Mouse (Mus musculus): Measurements from ENCODE around the gene Rnf208. TPM values are rescaled to one million over a fixed set of nuclear protein-coding genes. Genes with fewer than 3 reads are reported as not detected.

Gene Rnf208
- total and polyA plus RNA-seq, 2 experiments: 0.48 TPM; not detected in 1

DNA sequence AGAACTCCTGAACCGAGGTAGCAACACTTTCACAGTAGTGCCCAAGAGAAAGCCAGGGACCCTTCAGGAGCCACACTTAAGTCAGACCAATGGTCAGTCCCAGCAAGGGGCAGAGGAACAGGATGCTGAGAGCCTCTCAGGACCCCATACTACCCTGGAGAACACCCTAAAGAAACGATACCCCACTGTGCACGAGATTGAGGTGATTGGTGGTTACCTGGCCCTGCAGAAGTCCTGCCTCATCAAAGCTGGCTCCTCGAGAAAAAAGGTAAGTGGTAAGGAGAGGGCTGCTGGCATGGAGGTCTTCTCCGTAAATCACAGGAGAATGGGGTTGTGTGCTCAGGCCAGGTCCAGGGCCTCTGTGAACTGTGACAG is 22.2 kb downstream of the Rnf208 start:
- H3K27ac ChIP-seq (replicated peaks; ENCODE audit: insufficient read depth, low read depth, low read length): no peak overlapping the region
- 85% methylated on average over 5 of the region's 5 CpGs for WGBS
- H3K4me3 ChIP-seq (ENCODE audit: insufficient read depth, low read depth, low read length): no peak overlapping the region
- H3K79me2 ChIP-seq (ENCODE audit: control insufficient read depth, insufficient read depth, low read length): peaks cover 9% of the 10 kb centered on the region; the same call in 1 of the 2 replicates
- DNase-seq (ENCODE audit: extremely low read depth, low read depth, low spot score): no peak
- no peak overlapping the region for H3K9ac ChIP-seq (ENCODE audit: low read depth, low read length)
- no peaks in the 10 kb centered on the region for H3K27me3 ChIP-seq (ENCODE audit: control insufficient read depth, insufficient read depth, low read length)
- TF ChIP-seq POLR2A (IDR thresholded peaks at IDR 0.05; ENCODE audit: extremely low read depth, insufficient read depth, low read length) (no peak), CTCF (IDR thresholded peaks at IDR 0.05; ENCODE audit: low read depth, low read length) (no peak)
- no peaks in the 10 kb centered on the region for H3K36me3 ChIP-seq (ENCODE audit: control insufficient read depth, insufficient read depth, low read length)
- peaks cover 17% of the 10 kb centered on the region for H3K4me1 ChIP-seq (ENCODE audit: control insufficient read depth, insufficient read depth, low read length)

DNA sequence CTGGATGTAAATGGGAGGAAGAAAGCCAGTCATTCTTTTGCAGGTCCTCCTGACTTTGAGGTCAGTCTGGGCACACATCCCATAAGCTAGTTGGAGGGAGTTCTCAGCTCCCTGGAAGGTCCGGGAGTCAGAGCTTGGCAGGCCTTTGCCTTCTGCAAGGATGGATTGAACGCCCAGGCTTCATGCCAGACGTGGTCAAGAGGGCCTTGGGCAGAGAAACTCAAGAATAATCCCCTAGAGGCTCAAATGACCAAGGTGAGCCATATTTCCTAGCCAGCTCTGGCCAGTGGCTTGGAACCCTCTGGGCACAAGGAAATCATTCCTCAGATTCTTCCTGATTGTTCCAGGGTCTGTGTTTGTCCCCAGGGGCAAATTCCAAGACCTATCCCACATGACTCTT is 22.8 kb downstream of the Rnf208 start:
- peak; percentile 18 for DNase-seq (ENCODE audit: extremely low read depth, low read depth, low spot score)
- peaks cover 9% of the 10 kb centered on the region; the same call in 1 of the 2 replicates for H3K79me2 ChIP-seq (ENCODE audit: control insufficient read depth, insufficient read depth, low read length)
- no peak for TF ChIP-seq POLR2A (IDR thresholded peaks at IDR 0.05; ENCODE audit: extremely low read depth, insufficient read depth, low read length)
- TF ChIP-seq CTCF (IDR thresholded peaks at IDR 0.05; ENCODE audit: low read depth, low read length): no peak
- 66% methylated on average over 3 of the region's 3 CpGs for WGBS
- no peaks in the 10 kb centered on the region for H3K27me3 ChIP-seq (ENCODE audit: control insufficient read depth, insufficient read depth, low read length)
- peaks cover 17% of the 10 kb centered on the region for H3K4me1 ChIP-seq (ENCODE audit: control insufficient read depth, insufficient read depth, low read length)
- H3K9ac ChIP-seq (ENCODE audit: low read depth, low read length): no peak overlapping the region
- H3K27ac ChIP-seq (replicated peaks; ENCODE audit: insufficient read depth, low read depth, low read length): no peak overlapping the region
- H3K4me3 ChIP-seq (ENCODE audit: insufficient read depth, low read depth, low read length): no peak overlapping the region
- no peaks in the 10 kb centered on the region for H3K36me3 ChIP-seq (ENCODE audit: control insufficient read depth, insufficient read depth, low read length)

DNA sequence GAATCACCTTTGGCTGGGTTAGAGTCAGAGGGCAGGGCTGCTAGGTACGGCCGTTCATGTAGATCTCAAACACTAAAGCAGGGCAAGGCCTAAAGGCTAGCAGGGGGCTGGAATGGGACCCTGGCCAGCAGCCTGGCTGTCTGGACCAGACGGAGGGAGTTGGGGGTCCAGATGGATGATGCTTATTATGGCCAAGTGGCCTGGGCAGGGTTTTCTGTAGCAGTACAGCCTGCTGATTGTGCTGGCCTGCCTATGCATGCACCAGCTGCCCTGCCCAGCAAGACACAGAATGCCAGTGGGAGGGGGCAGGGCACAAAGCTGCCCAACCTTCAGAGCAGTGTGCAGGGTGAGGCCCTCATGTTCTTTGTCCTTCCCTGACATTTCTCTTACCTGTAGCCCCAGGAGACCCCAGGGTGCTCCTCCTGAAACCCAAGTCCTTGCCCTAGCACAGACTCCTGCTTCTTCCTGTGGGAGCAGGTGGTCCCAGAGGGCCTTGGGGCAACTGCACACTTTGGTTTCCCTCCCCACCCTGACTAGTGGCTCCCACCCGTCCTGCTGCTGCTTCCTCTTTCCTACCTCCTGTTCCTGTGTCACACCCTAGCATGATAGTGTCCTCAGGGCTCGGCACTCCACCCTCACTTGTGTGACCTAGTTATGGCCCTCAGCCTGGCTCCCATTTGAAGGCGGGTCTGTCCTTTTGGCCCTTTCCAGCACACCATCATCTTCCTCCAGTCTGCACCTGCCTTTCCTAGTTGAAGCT is 24.0 kb downstream of the Rnf208 start:
- no peaks in the 10 kb centered on the region for H3K36me3 ChIP-seq (ENCODE audit: control insufficient read depth, insufficient read depth, low read length)
- no peaks in the 10 kb centered on the region for H3K27me3 ChIP-seq (ENCODE audit: control insufficient read depth, insufficient read depth, low read length)
- peak; percentile 34 for DNase-seq (ENCODE audit: extremely low read depth, low read depth, low spot score)
- WGBS: 39% methylated on average over 6 of the region's 6 CpGs
- H3K79me2 ChIP-seq (ENCODE audit: control insufficient read depth, insufficient read depth, low read length): peaks cover 9% of the 10 kb centered on the region; the same call in 1 of the 2 replicates
- H3K4me1 ChIP-seq (ENCODE audit: control insufficient read depth, insufficient read depth, low read length): peaks cover 18% of the 10 kb centered on the region
- H3K9ac ChIP-seq (ENCODE audit: low read depth, low read length): no peak overlapping the region
- no peak for TF ChIP-seq POLR2A (IDR thresholded peaks at IDR 0.05; ENCODE audit: extremely low read depth, insufficient read depth, low read length)
- no peak for TF ChIP-seq CTCF (IDR thresholded peaks at IDR 0.05; ENCODE audit: low read depth, low read length)
- no peak overlapping the region for H3K4me3 ChIP-seq (ENCODE audit: insufficient read depth, low read depth, low read length)
- no peak overlapping the region for H3K27ac ChIP-seq (replicated peaks; ENCODE audit: insufficient read depth, low read depth, low read length)

DNA sequence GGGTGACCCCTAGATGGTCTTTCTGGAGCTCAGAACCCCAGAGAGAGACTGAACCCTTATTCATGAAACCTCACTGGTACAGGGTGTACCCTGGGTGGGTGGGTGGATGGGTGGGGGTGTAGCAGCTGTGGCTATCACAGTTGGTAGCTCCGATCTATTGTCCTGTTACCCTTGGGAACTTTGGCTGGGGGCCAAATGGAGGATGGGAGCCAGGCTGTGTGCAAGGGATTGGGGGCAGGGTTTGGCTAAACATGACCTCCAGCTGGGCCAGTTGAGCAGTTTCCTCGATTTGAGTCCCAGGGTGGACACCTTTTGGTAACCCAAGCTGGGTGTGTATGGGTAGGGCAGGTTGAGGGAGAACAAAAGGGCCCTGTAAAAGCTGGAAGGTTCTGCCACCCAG is 24.7 kb downstream of the Rnf208 start:
- H3K79me2 ChIP-seq (ENCODE audit: control insufficient read depth, insufficient read depth, low read length): peaks cover 9% of the 10 kb centered on the region; the same call in 1 of the 2 replicates
- no peaks in the 10 kb centered on the region for H3K36me3 ChIP-seq (ENCODE audit: control insufficient read depth, insufficient read depth, low read length)
- 5% methylated on average over 2 of the region's 2 CpGs for WGBS
- no peak overlapping the region for H3K4me3 ChIP-seq (ENCODE audit: insufficient read depth, low read depth, low read length)
- no peak overlapping the region for H3K27ac ChIP-seq (replicated peaks; ENCODE audit: insufficient read depth, low read depth, low read length)
- TF ChIP-seq POLR2A (IDR thresholded peaks at IDR 0.05; ENCODE audit: extremely low read depth, insufficient read depth, low read length) (no peak), CTCF (IDR thresholded peaks at IDR 0.05; ENCODE audit: low read depth, low read length) (no peak)
- no peaks in the 10 kb centered on the region for H3K27me3 ChIP-seq (ENCODE audit: control insufficient read depth, insufficient read depth, low read length)
- peak; percentile 36 for DNase-seq (ENCODE audit: extremely low read depth, low read depth, low spot score)
- H3K4me1 ChIP-seq (ENCODE audit: control insufficient read depth, insufficient read depth, low read length): peaks cover 23% of the 10 kb centered on the region
- no peak overlapping the region for H3K9ac ChIP-seq (ENCODE audit: low read depth, low read length)

DNA sequence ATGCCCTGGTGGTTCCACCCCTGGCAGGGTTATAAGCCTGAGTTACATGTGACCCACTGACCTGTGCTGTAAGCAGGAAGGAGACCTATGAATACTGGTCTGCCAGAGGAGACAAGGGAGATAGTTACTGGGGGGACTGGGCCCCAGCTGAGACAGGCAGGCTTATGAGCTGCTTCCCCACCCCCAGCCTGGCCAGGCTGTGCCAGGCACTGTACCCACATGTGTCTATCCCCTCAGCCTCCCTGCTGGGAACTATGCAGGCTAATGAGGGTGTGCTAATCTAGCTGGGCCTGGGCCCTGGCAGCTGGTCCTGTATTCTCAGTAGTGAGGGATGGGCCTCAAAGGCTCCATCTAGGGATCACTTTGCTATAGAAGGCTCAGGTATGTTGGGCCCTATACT is 25.2 kb downstream of the Rnf208 start:
- H3K27ac ChIP-seq (replicated peaks; ENCODE audit: insufficient read depth, low read depth, low read length): no peak overlapping the region
- no peaks in the 10 kb centered on the region for H3K27me3 ChIP-seq (ENCODE audit: control insufficient read depth, insufficient read depth, low read length)
- TF ChIP-seq POLR2A (IDR thresholded peaks at IDR 0.05; ENCODE audit: extremely low read depth, insufficient read depth, low read length): no peak
- no peak for TF ChIP-seq CTCF (IDR thresholded peaks at IDR 0.05; ENCODE audit: low read depth, low read length)
- H3K79me2 ChIP-seq (ENCODE audit: control insufficient read depth, insufficient read depth, low read length): peaks cover 9% of the 10 kb centered on the region; the same call in 1 of the 2 replicates
- H3K9ac ChIP-seq (ENCODE audit: low read depth, low read length): no peak overlapping the region
- no peaks in the 10 kb centered on the region for H3K36me3 ChIP-seq (ENCODE audit: control insufficient read depth, insufficient read depth, low read length)
- H3K4me1 ChIP-seq (ENCODE audit: control insufficient read depth, insufficient read depth, low read length): peaks cover 23% of the 10 kb centered on the region
- DNase-seq (ENCODE audit: extremely low read depth, low read depth, low spot score): no peak
- no peak overlapping the region for H3K4me3 ChIP-seq (ENCODE audit: insufficient read depth, low read depth, low read length)

DNA sequence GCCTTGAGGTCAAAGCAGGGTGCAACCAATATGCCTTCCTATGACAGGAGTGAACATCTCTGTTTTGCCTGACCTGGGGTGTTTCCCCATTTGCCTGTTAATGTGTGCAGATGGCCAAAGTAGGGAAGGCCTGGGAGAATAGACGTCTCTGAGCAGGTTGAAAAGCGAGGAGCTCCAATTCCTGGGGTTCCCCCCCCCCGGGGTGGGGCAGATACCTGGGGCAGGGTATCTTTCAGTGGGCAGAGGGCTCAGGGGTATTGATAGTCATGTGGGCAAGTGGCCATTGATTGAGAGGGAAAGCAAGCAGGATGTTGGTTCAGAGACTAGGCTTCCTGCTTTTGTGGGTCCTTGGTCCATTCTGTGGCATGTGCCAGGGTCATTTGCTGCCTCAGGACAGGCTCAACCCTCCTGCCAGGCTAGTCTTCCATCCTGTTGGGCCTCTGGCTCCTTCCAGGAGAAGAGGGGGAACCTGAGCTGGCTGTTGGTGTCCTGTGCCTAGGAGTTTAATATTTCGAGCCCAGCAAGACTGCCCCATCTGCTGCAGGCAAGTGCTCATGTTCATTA is 25.8 kb downstream of the Rnf208 start:
- Histone ChIP-seq H3K27ac (replicated peaks; ENCODE audit: insufficient read depth, low read depth, low read length) (no peak overlapping the region), H3K27me3 (ENCODE audit: control insufficient read depth, insufficient read depth, low read length) (no peaks in the 10 kb centered on the region), H3K4me1 (ENCODE audit: control insufficient read depth, insufficient read depth, low read length) (peaks cover 25% of the 10 kb centered on the region), H3K4me3 (ENCODE audit: insufficient read depth, low read depth, low read length) (no peak overlapping the region), H3K36me3 (ENCODE audit: control insufficient read depth, insufficient read depth, low read length) (no peaks in the 10 kb centered on the region), H3K79me2 (ENCODE audit: control insufficient read depth, insufficient read depth, low read length) (peaks cover 14% of the 10 kb centered on the region; the same call in 1 of the 2 replicates), H3K9ac (ENCODE audit: low read depth, low read length) (no peak overlapping the region)
- 83% methylated on average over 4 of the region's 4 CpGs for WGBS
- DNase-seq (ENCODE audit: extremely low read depth, low read depth, low spot score): no peak
- no peak for TF ChIP-seq CTCF (IDR thresholded peaks at IDR 0.05; ENCODE audit: low read depth, low read length)
- TF ChIP-seq POLR2A (IDR thresholded peaks at IDR 0.05; ENCODE audit: extremely low read depth, insufficient read depth, low read length): no peak

Data from liver, adult 2 months (tissue).